Mouse (Mus musculus) ES-E14 (cell line): Measurements from ENCODE around the gene Tfr2.

ENCODE experiments used
- HCFC1 ChIP-seq: IDR thresholded peaks from 2 replicates; pipeline ENCODE4 v1.6.1; 2012; ENCODE audit warnings: low read length, inconsistent platforms, borderline replicate concordance; ENCODE audit not compliant: insufficient read depth
- MAFK ChIP-seq: IDR thresholded peaks from 2 replicates; pipeline ENCODE4 v1.6.1; 2014; ENCODE audit warnings: mild to moderate bottlenecking, low read depth, low read length, inconsistent platforms; ENCODE audit not compliant: insufficient read depth
- ZNF384 ChIP-seq: IDR thresholded peaks from 2 replicates; pipeline ENCODE4 v1.6.1; 2012; ENCODE audit warnings: low read depth, low read length, inconsistent platforms

GRCm38 (mm10) chr5:137540991-137541390 lies 28.6 kb upstream of the Tfr2 start:
- no peak for TF ChIP-seq ZNF384
- TF ChIP-seq HCFC1: no peak
- no peak for TF ChIP-seq MAFK
